Mouse (Mus musculus) c-Kit-positive CD71-positive TER-119-positive erythroid progenitor cells, embryonic 14.5 days (primary cell): ENCODE results near the gene Frmpd4.

Source experiments
- DNase-seq: peaks from one replicate; pipeline ENCODE4 v3.0.0-alpha.2; 2013; ENCODE audit warnings: low spot score

The Frmpd4 gene

DNA sequence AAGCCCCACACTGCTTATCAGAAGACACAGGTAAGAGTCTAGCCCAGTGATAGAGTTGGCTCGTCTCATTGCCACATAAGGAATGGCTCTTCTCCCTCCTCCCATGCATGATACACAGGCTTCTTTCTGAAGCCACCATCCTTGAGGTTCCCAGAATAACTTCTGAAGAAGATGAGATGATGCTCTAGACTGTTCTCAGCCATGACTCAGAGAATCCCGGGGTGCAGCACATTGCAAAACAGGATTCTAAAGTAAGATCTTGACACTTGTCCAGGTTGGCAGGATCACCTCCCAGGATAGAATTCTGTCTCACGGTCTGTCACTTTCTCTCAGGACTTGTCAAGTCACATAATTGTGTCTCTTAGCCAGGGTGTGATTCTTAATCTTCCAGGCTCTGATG, 1024.2 kb downstream of the Frmpd4 start:
- DNase-seq = no peak

DNA sequence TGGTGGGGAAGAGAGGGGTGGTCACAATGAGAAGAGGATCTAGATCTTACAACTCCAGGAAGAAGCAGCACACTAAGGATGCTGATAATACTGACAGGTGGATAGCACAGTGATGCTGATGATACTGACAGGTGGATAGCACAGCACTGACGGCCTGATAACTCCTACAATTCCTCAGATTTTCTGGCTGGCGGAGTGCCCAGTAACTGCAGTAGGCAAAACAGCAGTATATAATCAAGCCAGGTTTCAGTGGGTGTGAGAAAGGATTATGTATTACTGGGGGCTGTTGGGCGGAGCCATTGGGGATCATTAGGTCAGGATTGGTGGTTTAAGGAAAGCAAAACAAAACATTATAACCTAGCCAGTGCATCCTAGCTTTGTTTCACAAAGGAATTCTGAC, 1053.9 kb downstream of the Frmpd4 start:
- no peak for DNase-seq

DNA sequence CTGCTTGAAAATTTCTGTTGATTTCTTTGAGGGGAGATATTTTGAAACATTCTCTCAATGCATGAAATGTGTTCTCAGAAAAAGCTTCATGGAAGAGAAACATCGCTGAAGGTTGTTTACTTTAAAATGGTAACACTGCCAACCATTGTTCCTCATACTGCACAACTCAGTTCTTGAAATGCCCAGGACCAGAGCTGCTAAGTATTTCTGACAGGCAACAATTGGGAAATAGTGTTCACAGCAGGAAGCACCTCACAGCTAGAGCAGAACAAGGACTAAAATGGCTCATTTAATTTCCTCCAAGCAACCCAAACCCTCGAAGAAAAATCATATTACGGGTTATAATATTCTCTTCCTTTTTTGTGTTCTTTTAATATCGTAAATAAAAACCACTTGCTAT, 1054.5 kb downstream of the Frmpd4 start:
- no peak for DNase-seq

DNA sequence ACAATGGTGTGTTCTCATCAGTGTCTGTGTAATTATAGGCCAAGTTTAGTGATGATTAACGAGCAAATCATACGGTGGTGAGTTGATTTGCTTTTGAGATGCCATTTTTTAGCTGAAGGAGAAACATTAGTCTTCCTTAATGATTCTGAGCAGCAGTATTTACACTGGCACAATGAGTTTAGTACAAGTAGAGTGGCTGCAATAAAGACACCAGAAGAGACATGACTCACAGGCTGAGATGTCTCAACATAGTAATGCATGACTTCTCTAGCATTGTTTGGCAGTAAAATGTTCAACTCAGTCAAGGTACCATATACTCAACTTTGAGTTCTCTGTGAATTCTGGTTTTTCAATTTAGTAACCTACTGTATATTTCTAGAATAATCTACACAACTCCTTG, 1058.6 kb downstream of the Frmpd4 start:
- DNase-seq = no peak

DNA sequence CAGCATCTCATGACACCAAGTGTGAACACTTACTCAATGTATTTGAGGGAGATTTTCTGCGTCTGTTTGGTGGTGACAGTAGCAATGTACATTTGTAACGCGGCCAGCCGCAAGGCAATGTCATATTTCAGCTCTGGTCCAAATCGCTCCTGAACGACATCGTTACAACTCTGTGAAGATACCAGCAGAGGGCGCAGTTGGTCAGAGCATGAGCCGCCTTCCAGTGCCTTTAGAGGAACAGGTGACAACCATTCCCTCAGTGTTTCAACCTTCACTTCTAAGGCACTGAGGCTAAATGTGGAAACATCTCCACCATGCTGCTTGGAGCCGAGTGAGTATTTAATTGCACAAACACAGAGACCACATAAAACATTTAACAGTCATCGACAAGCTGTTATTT, 1079.3 kb downstream of the Frmpd4 start:
- DNase-seq = no peak

DNA sequence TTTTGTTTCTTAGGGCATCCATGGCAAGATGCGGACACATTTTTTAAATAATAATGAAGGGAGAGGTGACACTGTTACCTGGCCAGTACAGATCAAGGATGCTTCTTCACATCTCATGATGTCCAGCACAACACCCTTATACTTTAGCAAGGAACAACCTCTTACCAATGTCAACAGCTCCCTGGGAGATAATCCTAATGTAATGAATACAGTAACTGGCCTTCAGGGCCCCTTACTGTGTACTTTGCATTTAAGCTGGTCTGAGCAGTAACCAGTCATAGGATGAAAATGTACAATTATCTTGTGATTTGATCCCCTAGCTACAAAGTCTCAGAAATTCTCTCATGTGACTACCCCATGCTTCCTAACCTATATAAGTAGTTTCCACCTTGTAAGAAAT, 1084.8 kb downstream of the Frmpd4 start:
- DNase-seq = no peak

DNA sequence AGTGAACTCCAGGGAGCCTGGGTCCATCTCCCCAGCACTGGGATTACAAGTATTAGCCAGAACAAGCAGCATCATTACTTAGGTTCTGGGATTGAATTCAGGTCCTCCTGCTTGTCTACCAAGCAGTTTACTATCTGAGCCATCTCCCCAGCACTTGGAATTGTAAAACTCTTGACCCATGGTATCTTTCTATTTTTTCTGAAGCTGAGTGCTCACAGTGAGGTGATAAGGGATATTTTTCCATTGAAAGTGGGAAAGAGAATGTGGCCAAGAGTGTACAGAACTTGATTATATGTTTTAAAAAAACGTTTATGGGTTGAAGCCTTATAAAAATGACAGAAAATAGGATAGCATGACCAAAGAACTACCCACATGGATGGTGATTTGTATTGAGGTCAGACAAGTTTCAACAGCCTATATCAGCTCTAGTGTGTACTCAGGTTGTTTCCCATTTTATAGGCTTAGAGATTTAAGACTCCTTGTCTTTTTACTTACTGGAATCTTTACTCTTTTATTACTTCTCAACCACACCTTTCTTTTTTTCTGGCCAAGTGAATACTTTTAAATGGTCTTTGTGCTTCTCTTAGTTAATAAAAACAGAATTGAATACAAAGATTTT, 1085.3 kb downstream of the Frmpd4 start:
- no peak for DNase-seq

DNA sequence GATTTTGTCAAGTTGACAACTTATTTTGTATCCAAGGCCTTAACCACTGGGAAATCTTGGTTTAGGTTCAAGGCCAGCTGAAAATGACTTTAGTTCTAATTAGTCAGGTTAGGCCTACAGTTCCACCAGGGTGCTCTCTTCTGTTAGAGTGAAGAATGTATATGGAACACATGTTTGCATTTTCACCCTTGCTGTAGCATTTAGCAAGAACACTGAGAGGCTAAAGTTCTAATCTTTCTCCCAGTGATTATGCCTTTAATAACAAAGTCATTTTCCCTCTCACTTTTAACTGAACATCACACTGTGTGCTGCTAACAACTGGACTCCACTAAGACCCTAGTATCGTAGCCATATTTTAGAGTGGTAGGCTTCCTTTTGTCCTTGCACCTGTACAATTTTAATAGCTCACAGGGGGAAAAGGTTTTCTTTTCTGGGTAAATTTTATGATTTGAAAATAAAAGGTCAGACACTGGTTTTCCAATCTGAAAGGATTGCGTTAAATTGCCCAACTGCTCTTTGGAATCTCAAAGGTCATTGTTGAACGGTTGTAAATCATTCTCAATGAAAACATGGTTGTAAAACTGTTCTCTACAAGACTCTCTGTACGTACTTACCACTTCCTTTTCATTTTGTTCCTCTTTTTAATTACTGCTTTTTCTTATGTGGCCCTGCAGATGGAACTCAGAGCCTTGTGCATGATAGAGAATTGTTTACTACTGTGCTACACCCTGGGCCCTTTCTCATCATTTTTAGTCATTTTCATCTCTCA, 1093.4 kb downstream of the Frmpd4 start:
- DNase-seq = no peak

DNA sequence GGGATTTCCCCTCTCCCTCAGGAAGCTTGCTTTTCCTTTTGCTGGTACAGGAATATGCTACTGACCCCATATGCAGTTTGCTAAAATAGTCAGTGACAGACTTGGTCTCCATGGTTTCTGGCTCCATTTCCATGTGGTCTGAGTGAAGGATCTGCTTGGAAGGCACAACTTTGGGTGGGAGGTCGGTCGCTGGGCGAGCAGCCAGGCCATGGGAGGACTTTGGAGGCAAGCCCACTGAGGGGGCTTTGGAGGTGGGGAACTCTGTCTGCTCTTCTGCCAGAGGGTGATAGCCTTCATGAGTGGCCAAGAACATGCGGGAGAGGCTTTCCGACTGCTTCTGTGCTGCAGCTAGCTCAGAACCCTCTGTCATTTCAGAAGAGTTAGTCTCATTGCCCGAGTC, 1099.4 kb downstream of the Frmpd4 start:
- no peak for DNase-seq

DNA sequence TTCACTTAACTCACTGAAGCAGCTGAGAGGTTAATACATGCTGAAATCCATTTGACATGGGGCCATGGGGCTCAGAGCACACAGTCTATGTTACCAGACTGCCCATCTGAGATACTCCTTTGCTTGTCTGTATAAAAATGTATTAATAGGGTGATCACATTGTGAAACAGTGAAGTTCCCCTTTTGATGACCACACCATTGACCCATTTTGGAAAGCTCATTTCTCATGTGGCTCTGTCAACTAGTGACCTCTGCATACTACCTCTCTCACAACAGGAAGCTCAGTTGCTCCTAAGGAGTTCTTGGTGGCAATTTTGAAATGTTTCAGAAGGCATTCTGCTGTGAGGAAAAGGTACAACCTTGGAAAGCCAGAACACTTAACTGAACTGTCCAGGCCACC, 1142.1 kb downstream of the Frmpd4 start:
- no peak for DNase-seq

DNA sequence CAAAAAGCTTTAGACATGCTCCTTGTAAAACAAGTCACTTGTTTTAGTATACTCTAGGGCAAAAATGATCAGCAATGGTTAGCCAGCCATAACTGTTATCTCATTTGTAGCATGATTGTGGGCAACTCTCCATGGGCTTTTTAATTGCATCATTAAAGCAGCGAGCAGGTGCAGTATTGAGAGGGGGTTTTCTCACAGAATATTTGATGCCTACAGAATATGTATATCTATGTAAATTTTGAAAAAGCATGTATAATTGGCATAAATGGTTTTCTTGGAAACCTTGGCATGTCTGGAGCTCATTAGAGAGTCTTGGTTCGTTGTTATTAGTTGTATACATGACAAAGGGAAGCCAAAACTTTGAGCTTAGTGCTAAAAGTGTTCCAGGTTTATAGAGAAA, 1143.1 kb downstream of the Frmpd4 start:
- no peak for DNase-seq
